In the genomic region with DNA sequence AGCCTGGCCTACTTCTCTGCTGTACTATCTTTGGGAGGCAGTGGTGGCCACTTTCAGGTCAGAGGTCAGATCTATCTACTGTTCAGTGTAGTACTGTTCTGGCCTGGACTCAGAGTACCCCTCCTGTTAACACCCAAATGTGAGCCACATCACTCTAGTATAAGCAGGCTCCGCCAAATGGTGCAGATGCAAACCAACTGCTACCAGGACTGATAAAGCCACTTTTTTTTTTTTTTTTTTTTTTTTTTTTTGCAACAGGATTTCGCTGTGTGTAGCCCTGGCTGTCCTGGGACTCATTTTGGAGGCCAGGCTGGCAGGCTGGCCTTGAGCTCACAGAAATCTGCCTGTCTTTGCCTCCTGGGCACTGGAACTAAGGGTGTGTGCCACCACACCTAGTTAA, we compare ENCODE assay signal across 1 mouse cellular context.
TF ChIP-seq lines count a peak whose summit lies in the region.

No protein-coding gene starts in this region.

TF ChIP-seq in CH12.LX, 34 proteins besides CTCF, POLR2A, EP300 and RAD21:
- no peak for TF ChIP-seq BHLHE40 (IDR thresholded peaks at IDR 0.05; ENCODE audit: low read depth, low read length)
- TF ChIP-seq ZNF384 (IDR thresholded peaks at IDR 0.05; ENCODE audit: low read depth, low read length), result peak; percentile 85
